Mouse (Mus musculus) hindbrain, embryonic 14.5 days (tissue): Measurements from ENCODE around the gene Calr3. TPM values are rescaled to one million over a fixed set of nuclear protein-coding genes. Genes with fewer than 3 reads are reported as not detected.

Experiments used
- ATAC-seq: fragments of 200-750 bp; cut with Nextera tagmentation; 2 replicates; pipeline ENCODE4 v1.8.0; 2017; ENCODE audit warnings: moderate number of reproducible peaks, mild to moderate bottlenecking, moderate TSS enrichment, moderate library complexity; ENCODE audit not compliant: low FRiP score
- DNase-seq: peaks from one replicate; pipeline ENCODE4 v3.0.0-alpha.2; 2015; ENCODE audit warnings: low spot score
- H3K27ac ChIP-seq: fragments of 300-500 bp; sonication (generic); 2 replicates; pipeline ENCODE4 v1.5.1; 2014; ENCODE audit warnings: mild to moderate bottlenecking, moderate library complexity
- H3K27me3 ChIP-seq: fragments of 300-500 bp; sonication (generic); 2 replicates; pipeline ENCODE4 v1.6.1; 2014; ENCODE audit warnings: mild to moderate bottlenecking, low read length, mixed read lengths; ENCODE audit not compliant: control insufficient read depth, insufficient read depth
- H3K36me3 ChIP-seq: fragments of 300-500 bp; sonication (generic); replicated peaks from 2 replicates; pipeline ENCODE4 v1.6.1; 2014; ENCODE audit not compliant: control insufficient read depth, insufficient read depth
- H3K4me1 ChIP-seq: fragments of 300-500 bp; sonication (generic); replicated peaks from 2 replicates; pipeline ENCODE4 v1.6.1; 2014; ENCODE audit warnings: antibody characterized with exemption, low read length, mixed read lengths; ENCODE audit not compliant: control insufficient read depth, insufficient read depth
- H3K4me2 ChIP-seq: fragments of 300-500 bp; sonication (generic); replicated peaks from 2 replicates; pipeline ENCODE4 v1.6.1; 2014; ENCODE audit warnings: mild to moderate bottlenecking, moderate library complexity
- H3K4me3 ChIP-seq: fragments of 300-500 bp; sonication (generic); replicated peaks from 2 replicates; pipeline ENCODE4 v1.5.1; 2014; ENCODE audit warnings: mild to moderate bottlenecking, low read length
- H3K9ac ChIP-seq: fragments of 300-500 bp; sonication (generic); 2 replicates; pipeline ENCODE4 v1.6.1; 2014
- H3K9me3 ChIP-seq: fragments of 300-500 bp; sonication (generic); 2 replicates; pipeline ENCODE4 v1.6.1; 2016; ENCODE audit warnings: low read length; ENCODE audit not compliant: control insufficient read depth
- WGBS: fragments of 180-500 bp; shearing (Covaris S2); extraction: QIAGEN DNeasy Blood & Tissue Kit; methylation state at CpG from one replicate; pipeline ENCODE4 v1.1.7; 2014; 5-methylcytosine and 5-hydroxymethylcytosine counted together
- polyA plus RNA-seq: library from polyadenylated mRNA; unstranded; fragments of >200 nt; fragmentation: Nextera tagmentation; extraction: Ambion mirVana; gene quantifications from 2 replicates; pipeline ENCODE4 v1.2.1, GENCODE M21; 2014

The Calr3 gene
- 0.92 and 1.7 TPM in 2 replicates for polyA plus RNA-seq

DNA sequence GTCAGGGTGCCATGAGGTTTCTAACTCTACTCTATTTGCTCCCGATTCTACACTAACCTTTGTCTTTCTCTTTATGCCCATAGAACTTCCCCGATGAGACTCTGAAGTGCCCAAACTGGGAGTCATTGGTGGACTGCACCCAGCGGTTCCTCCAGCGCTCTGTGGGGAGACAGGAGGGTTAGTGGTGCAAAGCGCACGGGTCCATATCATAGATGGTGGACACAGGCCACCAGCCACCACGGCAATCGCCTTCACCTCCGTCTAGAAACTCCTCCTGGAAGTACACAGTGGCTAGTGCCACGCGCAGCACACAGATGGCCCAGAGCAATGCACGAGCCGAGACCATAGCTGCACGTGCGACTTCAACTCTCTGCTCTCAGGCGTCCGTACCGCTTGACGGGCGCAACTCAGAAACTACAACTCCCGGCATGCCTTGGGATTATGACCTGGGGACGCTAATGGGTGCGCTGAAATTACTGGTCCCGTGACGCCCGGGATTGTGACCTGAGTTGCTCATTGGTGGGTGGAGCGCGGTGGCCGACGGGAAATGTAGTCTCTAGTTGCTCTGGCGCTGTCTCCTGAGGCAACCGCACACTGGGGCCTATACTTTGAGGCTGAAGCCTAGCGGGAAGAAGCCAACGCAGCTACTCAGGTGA, at the start of gene Calr3, which contains the start of gene 1700030K09Rik:
Gene Calr3, minus strand, starts transcription at position 533 of the 656 bp plus-strand sequence.
Gene 1700030K09Rik, plus strand, starts transcription at position 543 of the 656 bp plus-strand sequence.
- peak within 1 kb of the TSS; percentile 42 for H3K4me3 ChIP-seq
- peak; percentile 98 for DNase-seq
- peaks cover 4% of the 10 kb centered on the region for H3K36me3 ChIP-seq
- peak within 1 kb of the TSS; percentile 53; the same call in 1 of the 2 replicates for H3K27ac ChIP-seq
- ATAC-seq: peak; percentile 99
- H3K4me2 ChIP-seq: peak within 1 kb of the TSS; percentile 67
- H3K9me3 ChIP-seq: no peaks in the 10 kb centered on the region
- WGBS: 6% methylated on average over 34 of the region's 34 CpGs
- peak within 1 kb of the TSS; percentile 76 for H3K9ac ChIP-seq
- H3K27me3 ChIP-seq: no peaks in the 10 kb centered on the region
- H3K4me1 ChIP-seq: 0 out of 2 replicates have a peak, but pooled peaks cover 5% of the 10 kb centered on the region

GRCm38 (mm10) chr8:72493381-72493780, 49.7 kb upstream of the Calr3 start:
- Histone ChIP-seq H3K9me3 (no peaks in the 10 kb centered on the region), H3K4me1 (peaks cover 20% of the 10 kb centered on the region), H3K4me3 (peak overlapping the region; percentile 82), H3K9ac (peak overlapping the region; percentile 59), H3K4me2 (peak overlapping the region; percentile 82), H3K27me3 (no peaks in the 10 kb centered on the region), H3K36me3 (peaks cover 37% of the 10 kb centered on the region), H3K27ac (peak overlapping the region; percentile 58)
- 16% methylated on average over 8 of the region's 8 CpGs for WGBS
- DNase-seq: no peak
- ATAC-seq: no peak

DNA sequence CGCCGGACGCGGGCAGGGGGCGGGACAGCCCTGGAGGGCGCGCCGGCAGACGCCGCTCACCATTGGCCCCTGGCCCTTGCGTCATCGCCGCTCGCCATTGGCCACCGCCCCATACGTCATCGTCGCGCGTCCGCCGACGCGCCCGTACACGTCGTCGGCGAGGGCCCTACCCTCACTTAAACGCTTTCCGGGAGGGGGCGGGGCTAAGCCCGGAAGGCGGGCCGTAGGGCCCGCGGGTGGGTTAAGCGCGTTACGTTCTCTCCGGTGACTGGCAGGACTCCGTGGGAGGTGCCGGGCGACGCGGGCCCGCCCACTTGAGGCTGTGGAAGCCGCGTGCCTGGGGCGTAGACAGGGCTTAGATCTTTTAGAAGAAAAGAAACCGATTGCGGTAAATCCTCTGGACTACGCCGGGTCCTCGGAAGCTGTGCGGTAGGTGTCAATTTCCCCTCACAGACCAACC, 49.0 kb upstream of the Calr3 start:
- Histone ChIP-seq H3K4me2 (peak overlapping the region; percentile 82), H3K9ac (peak overlapping the region; percentile 77), H3K27ac (peak overlapping the region; percentile 82), H3K4me1 (peaks cover 20% of the 10 kb centered on the region), H3K27me3 (no peaks in the 10 kb centered on the region), H3K36me3 (peaks cover 43% of the 10 kb centered on the region), H3K9me3 (no peaks in the 10 kb centered on the region), H3K4me3 (peak overlapping the region; percentile 82)
- under 1% methylated on average over 50 of the region's 56 CpGs for WGBS
- DNase-seq (peak; percentile 100), ATAC-seq (peak; percentile 98)

- no peaks in the 10 kb centered on the region for H3K27me3 ChIP-seq
- H3K9me3 ChIP-seq: no peaks in the 10 kb centered on the region
- peak; percentile 67 for ATAC-seq
- H3K4me3 ChIP-seq: peak within 1 kb of the TSS; percentile 82
- 1% methylated on average over 73 of the region's 98 CpGs for WGBS
- peaks cover 20% of the 10 kb centered on the region for H3K4me1 ChIP-seq
- H3K4me2 ChIP-seq: peak within 1 kb of the TSS; percentile 82
- H3K27ac ChIP-seq: peak within 1 kb of the TSS; percentile 82
- DNase-seq: peak; percentile 28
- peak within 1 kb of the TSS; percentile 77 for H3K9ac ChIP-seq
- H3K36me3 ChIP-seq: peaks cover 49% of the 10 kb centered on the region
These were observed 48.3 kb upstream of the Calr3 start, which contains the start of gene Slc35e1 for GRCm38 (mm10) chr8:72491680-72492621. Gene Slc35e1, minus strand, starts transcription at chr8:72492614.

GRCm38 (mm10) chr8:72491017-72491416, 47.3 kb upstream of the Calr3 start:
- Histone ChIP-seq H3K36me3 (peaks cover 48% of the 10 kb centered on the region), H3K27ac (no peak overlapping the region), H3K27me3 (no peaks in the 10 kb centered on the region), H3K4me3 (no peak overlapping the region), H3K4me1 (peaks cover 20% of the 10 kb centered on the region), H3K9me3 (no peaks in the 10 kb centered on the region), H3K9ac (no peak overlapping the region; the same call in 1 of the 2 replicates), H3K4me2 (peak overlapping the region; percentile 82)
- WGBS: 91% methylated on average over 2 of the region's 2 CpGs
- DNase-seq: no peak
- no peak for ATAC-seq

DNA sequence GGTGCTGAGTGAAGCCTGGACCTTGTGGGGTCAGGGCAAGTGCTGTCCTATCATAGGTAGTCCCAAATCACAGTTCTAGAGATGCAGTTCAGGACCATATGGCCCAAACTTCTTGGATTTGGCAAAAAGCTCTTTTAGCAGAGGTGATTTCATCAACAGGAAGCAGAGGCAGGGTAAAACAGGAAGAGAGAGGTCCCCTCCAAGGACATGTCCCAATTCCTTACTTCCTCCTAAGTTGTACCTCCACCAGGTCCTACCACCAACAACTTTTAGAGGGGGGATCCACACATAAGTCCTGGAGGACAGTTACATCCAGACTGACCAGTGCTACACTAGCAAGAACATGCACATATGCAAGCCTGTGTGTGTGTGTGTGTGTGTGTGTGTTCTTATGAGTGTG, 43.3 kb upstream of the Calr3 start:
- Histone ChIP-seq H3K4me1 (peaks cover 9% of the 10 kb centered on the region), H3K27ac (no peak overlapping the region), H3K27me3 (no peaks in the 10 kb centered on the region), H3K4me2 (no peak overlapping the region), H3K9ac (no peak overlapping the region), H3K4me3 (no peak overlapping the region), H3K9me3 (no peaks in the 10 kb centered on the region), H3K36me3 (peaks cover 63% of the 10 kb centered on the region)
- ATAC-seq (no peak), DNase-seq (no peak)

- WGBS: 84% methylated on average over 6 of the region's 6 CpGs
- no peak overlapping the region for H3K4me3 ChIP-seq
- H3K9me3 ChIP-seq: no peaks in the 10 kb centered on the region
- H3K4me1 ChIP-seq: no peaks in the 10 kb centered on the region
- no peaks in the 10 kb centered on the region for H3K27me3 ChIP-seq
- no peak overlapping the region for H3K9ac ChIP-seq
- H3K36me3 ChIP-seq: peaks cover 75% of the 10 kb centered on the region
- no peak overlapping the region for H3K27ac ChIP-seq
- ATAC-seq: no peak
- H3K4me2 ChIP-seq: no peak overlapping the region
- no peak for DNase-seq
These were observed 42.0 kb upstream of the Calr3 start for GRCm38 (mm10) chr8:72485456-72486199.

DNA sequence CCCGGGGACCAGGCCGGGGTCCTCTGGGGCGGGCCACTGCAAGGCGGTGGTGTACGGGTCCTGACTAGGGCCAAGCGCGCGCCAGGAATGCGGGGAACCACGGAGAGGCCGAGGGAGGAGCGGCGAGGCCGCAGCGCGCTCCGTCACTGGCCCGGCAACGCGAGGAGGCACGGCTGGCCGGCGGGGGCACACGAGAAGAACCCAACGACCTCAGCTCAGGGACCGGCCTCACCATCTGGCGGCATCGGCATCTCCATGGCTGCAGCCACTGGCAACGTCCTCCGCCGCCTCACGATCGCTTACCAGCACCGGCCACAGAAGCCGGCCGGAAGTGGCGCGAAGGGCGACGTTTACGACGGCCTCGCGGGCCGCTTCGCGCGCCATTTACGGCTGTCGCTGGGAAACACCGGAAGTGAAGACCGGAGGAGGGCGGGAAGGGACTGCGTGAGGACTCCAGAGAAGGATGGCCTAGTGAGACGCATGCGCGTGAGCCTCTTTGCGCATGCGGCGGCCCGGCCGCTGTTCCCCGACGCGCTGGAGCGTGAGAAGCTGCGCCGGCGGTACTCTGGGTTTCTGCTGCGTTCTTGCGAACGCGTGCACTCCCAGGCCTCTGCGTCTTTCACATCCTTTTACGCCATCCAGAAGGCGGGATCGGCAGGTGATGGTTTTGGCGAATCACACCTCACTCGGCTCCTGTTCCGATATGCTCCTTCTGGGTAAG, 31.3 kb upstream of the Calr3 start, which contains the start of gene Cherp:
Gene Cherp, minus strand, starts transcription at position 401 of the 721 bp plus-strand sequence.
- H3K9me3 ChIP-seq: no peaks in the 10 kb centered on the region
- H3K4me1 ChIP-seq: peaks cover 21% of the 10 kb centered on the region
- peak; percentile 96 for ATAC-seq
- peak; percentile 99 for DNase-seq
- H3K27me3 ChIP-seq: no peaks in the 10 kb centered on the region
- WGBS: under 1% methylated on average over 78 of the region's 80 CpGs
- peak within 1 kb of the TSS; percentile 91 for H3K9ac ChIP-seq
- peak within 1 kb of the TSS; percentile 91 for H3K27ac ChIP-seq
- H3K4me3 ChIP-seq: peak within 1 kb of the TSS; percentile 90
- peaks cover 34% of the 10 kb centered on the region for H3K36me3 ChIP-seq
- peak within 1 kb of the TSS; percentile 98 for H3K4me2 ChIP-seq
